Mouse (Mus musculus): ENCODE results near the gene Dnaja2. TPM values are rescaled to one million over a fixed set of nuclear protein-coding genes. Genes with fewer than 3 reads are reported as not detected.

Dnaja2 gene
- total RNA-seq (2021) = 100 to 1,000 TPM; 193 to 201 TPM
- long read RNA-seq, experiment 1, transcript Dnaja2-201 (9 exons, 2,919 nt) = major isoform, 105 of 114 reads
- long read RNA-seq, experiment 1, partial matches to known transcripts = 5 of 114 reads
- long read RNA-seq, experiment 1, other reads (novel, unspliced or antisense) = 4 of 114 reads
- long read RNA-seq, experiment 2, transcript Dnaja2-201 (9 exons, 2,919 nt) = major isoform, 160 of 184 reads
- long read RNA-seq, experiment 2, partial matches to known transcripts = 11 of 184 reads
- long read RNA-seq, experiment 2, other reads (novel, unspliced or antisense) = 13 of 184 reads

- DNase-seq (ENCODE audit: low spot score in 2 of 2) = peak; percentile 84 to 91
- Histone ChIP-seq H3K27ac (peak within 1 kb of the TSS; percentile 93), H3K4me3 (peak within 1 kb of the TSS; percentile 92)
- no peak for TF ChIP-seq CTCF (conservative IDR thresholded peaks at IDR 0.05)
Observed at GRCm38 (mm10) chr8:85555181-85556145, at the start of gene Dnaja2. Gene Dnaja2, minus strand, starts transcription at chr8:85555344.

GRCm38 (mm10) chr8:85604201-85604600, 49.1 kb upstream of the Dnaja2 start:
- DNase-seq (ENCODE audit: low spot score in 2 of 2) = no peak
- Histone ChIP-seq H3K27ac (no peak overlapping the region), H3K4me3 (no peak overlapping the region)
- no peak for TF ChIP-seq CTCF (conservative IDR thresholded peaks at IDR 0.05)

DNA sequence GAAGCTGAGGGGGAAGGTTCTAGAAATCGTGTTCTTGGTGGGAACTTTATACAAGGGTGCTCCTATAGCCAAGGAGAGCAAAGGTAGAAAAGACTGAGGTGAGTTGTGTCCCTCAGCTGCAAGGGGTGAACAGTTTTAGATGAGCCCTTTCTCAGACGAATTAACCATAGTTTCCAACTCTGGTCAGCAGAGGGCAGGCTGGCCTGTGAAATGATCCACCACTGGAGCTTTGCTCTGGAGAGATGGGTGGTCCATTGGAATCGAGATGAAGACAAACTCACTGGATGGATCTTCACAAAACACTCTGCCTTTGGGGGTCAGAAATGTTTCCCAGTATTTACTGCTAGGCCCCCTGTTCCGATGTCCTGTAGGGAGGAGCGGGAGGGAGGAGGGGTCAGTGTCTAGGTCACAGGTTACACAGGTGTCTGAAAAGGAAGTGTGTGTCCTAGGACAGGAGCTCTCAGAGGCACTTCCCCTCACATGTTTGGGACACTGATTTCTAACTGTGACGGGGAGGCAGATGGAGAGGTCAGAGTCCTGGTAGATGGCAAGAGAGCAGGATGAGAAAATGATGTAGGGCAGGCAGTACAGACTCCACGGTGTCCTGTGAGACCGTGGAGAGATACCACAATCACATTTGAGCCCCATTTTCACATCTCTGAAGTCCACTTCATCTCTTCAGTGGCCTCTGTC, 48.2 kb upstream of the Dnaja2 start:
- no peak overlapping the region for H3K4me3 ChIP-seq
- peak; percentile 52 to 76 for DNase-seq (ENCODE audit: low spot score in 2 of 2)
- TF ChIP-seq CTCF (conservative IDR thresholded peaks at IDR 0.05) = peak; percentile 80
- H3K27ac ChIP-seq = no peak overlapping the region

GRCm38 (mm10) chr8:85602737-85603136, 47.6 kb upstream of the Dnaja2 start:
- no peak for DNase-seq (ENCODE audit: low spot score in 2 of 2)
- H3K4me3 ChIP-seq = no peak overlapping the region
- TF ChIP-seq CTCF (conservative IDR thresholded peaks at IDR 0.05) = no peak
- H3K27ac ChIP-seq = no peak overlapping the region

GRCm38 (mm10) chr8:85601741-85602140, 46.6 kb upstream of the Dnaja2 start:
- no peak for DNase-seq (ENCODE audit: low spot score in 2 of 2)
- no peak overlapping the region for H3K27ac ChIP-seq
- TF ChIP-seq CTCF (conservative IDR thresholded peaks at IDR 0.05) = no peak
- no peak overlapping the region for H3K4me3 ChIP-seq

DNA sequence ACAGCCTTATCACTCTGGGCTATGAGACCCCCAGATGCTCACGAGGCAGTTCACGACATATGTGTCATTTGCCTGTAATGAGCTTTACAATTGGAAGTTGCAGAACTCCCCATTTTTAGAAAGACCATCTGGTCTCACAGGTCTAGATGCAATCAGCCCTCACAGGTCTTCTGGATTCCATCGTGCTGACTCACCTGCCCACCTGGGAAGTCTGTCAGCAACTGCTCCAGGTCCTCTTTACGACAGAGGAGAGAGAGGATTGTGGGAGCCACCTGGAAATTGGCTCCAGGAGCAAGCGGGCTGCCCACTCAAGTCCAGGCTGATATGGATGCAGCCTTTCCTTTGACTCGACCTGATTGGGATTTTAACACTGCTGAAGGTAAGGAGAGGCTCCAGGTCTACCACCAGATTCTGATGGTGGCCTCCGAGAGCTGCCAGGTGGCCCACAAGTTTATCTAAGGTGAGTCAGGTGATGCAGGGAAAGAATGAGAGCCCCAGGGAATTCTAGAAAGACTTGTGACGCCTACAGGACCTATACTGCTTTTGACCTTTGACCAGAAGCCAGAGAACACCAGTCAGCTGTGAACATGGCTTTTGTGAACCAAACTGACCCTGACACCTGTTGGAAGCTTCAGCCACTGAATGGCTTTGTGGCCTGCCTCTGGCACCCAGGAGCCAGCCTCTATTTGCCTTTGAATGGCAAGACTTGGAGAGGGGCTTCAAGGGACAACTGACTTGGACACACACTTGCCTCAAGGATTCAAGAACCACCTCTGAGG, 42.5 kb upstream of the Dnaja2 start:
- no peak for TF ChIP-seq CTCF (conservative IDR thresholded peaks at IDR 0.05)
- DNase-seq (ENCODE audit: low spot score in 2 of 2) = no peak
- no peak overlapping the region for H3K27ac ChIP-seq
- no peak overlapping the region for H3K4me3 ChIP-seq

GRCm38 (mm10) chr8:85595391-85595790, 40.2 kb upstream of the Dnaja2 start:
- Histone ChIP-seq H3K4me3 (no peak overlapping the region), H3K27ac (no peak overlapping the region)
- DNase-seq (ENCODE audit: low spot score in 2 of 2) = no peak
- TF ChIP-seq CTCF (conservative IDR thresholded peaks at IDR 0.05) = no peak

DNA sequence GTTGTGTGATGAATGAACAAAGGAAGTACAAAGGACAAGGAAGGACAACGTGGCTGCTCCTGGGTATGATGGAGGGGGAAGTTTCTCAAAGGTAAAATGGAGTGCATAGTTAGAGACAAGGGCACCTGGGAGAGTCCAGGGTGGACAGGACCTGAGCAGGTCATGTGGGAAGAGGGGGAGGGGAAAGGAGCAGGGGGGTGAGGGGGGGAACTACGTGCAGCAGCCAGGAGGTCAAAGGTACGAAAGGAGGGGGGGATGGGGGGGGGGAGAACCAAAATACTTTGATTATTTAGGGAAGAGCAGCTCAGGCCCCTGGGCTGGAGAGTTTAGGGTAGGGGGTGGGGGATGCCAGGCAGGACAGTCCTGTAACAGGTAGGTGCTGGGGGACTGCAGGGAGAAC, 39.8 kb upstream of the Dnaja2 start:
- TF ChIP-seq CTCF (conservative IDR thresholded peaks at IDR 0.05) = no peak
- Histone ChIP-seq H3K4me3 (no peak overlapping the region), H3K27ac (no peak overlapping the region)
- no peak for DNase-seq (ENCODE audit: low spot score in 2 of 2)

DNA sequence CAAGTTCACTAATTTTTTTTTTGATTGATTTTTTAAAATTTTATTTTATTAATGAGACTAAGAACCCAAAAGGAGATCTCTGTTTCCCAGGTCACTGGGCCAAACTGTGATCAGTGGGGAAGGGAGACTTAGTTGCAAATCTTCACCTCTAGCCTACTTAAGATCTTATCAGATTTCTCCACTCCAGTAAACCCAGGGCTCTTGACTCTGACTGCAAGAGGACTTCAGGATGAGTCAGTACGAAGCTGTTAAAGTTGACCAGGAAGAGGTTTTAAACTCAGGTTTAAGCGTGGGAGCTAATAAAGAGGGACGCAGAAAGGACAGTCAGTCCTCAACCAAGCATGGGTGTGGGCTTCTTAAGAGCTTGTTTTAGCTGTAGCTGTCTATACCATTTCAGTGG, 38.2 kb upstream of the Dnaja2 start:
- TF ChIP-seq CTCF (conservative IDR thresholded peaks at IDR 0.05) = no peak
- no peak for DNase-seq (ENCODE audit: low spot score in 2 of 2)
- H3K27ac ChIP-seq = no peak overlapping the region
- H3K4me3 ChIP-seq = no peak overlapping the region

DNA sequence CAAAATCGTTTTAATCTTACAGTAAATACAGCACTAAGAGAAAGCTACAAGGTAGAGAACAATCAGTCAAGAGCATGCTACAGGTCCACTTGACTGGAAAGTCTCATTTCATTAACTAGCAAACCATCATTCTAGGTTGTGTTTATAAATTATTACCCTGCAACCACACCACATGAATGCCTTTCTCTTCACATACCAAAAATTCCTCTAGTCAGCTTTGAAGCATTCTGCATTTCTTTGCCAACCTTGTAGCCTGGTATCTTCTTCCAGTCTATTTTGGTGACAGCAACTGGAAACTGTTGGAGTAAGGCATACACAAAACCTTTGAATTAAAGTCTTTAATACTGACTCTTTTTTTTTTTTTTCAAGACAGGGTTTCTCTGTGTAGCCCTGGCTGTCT, 36.4 kb upstream of the Dnaja2 start:
- DNase-seq (ENCODE audit: low spot score in 2 of 2) = no peak
- no peak overlapping the region for H3K4me3 ChIP-seq
- H3K27ac ChIP-seq = no peak overlapping the region
- TF ChIP-seq CTCF (conservative IDR thresholded peaks at IDR 0.05) = no peak

- no peak for DNase-seq (ENCODE audit: low spot score in 2 of 2)
- TF ChIP-seq CTCF (conservative IDR thresholded peaks at IDR 0.05) = no peak
- H3K4me3 ChIP-seq = no peak overlapping the region
- H3K27ac ChIP-seq = no peak overlapping the region
Observed at GRCm38 (mm10) chr8:85590258-85590657, 35.1 kb upstream of the Dnaja2 start.

GRCm38 (mm10) chr8:85588596-85588995, 33.5 kb upstream of the Dnaja2 start:
- no peak for DNase-seq (ENCODE audit: low spot score in 2 of 2)
- TF ChIP-seq CTCF (conservative IDR thresholded peaks at IDR 0.05) = no peak
- Histone ChIP-seq H3K4me3 (no peak overlapping the region), H3K27ac (no peak overlapping the region)
